ENCODE assay signal across 13 mouse cellular contexts in genomic region chr2:11187166-11187565, GRCm38 (mm10). TPM values are rescaled to one million over a fixed set of nuclear protein-coding genes. Genes with fewer than 3 reads are reported as not detected.
DNase-seq lines count a peak whose midpoint lies in the region; ATAC-seq and TF ChIP-seq lines count a peak whose summit lies in the region.
"Had no signal": no experiment of that assay in that cellular context is flagged by ENCODE, and none has a peak within 500 bp of the region (broad histone marks: within the 10 kb centered on the region; RNA-seq: fewer than 3 reads in every experiment).

No protein-coding gene starts in this region.

- no peak overlapping the region for H3K4me3 ChIP-seq in heart, embryonic 16.5 days (ENCODE audit: low read length)
- H3K4me3 ChIP-seq in intestine, postnatal 0 days (ENCODE audit: low read depth, low read length) = no peak overlapping the region
- H3K4me3 ChIP-seq: erythroblast, embryonic 14.5 days; gastrocnemius, adult 2 months; heart, embryonic 15.5 days had no signal

- DNase-seq in heart, postnatal 25 days (ENCODE audit: low spot score) = no peak
- DNase-seq in thymus, postnatal 10 days (ENCODE audit: low spot score in 2 of 2) = peak; percentile 61 to 68
- DNase-seq in c-Kit-positive CD71-positive TER-119-positive erythroid progenitor cells, embryonic 14.5 days (ENCODE audit: low spot score) = no peak
- DNase-seq in gastrocnemius, adult 18-20 months (ENCODE audit: low spot score) = no peak
- DNase-seq: gastrocnemius, adult 2 months; kidney, adult 18-20 months; retina, postnatal 1 day had no signal

- H3K9ac ChIP-seq in heart, embryonic 16.5 days (ENCODE audit: low read length) = no peak overlapping the region
- H3K9ac ChIP-seq in intestine, postnatal 0 days (ENCODE audit: low read depth, low read length) = no peak overlapping the region
- H3K9ac ChIP-seq: heart, embryonic 15.5 days had no signal

- TF ChIP-seq CTCF in intestine, postnatal 0 days (IDR thresholded peaks at IDR 0.05; ENCODE audit: low read depth) = no peak

- no peak overlapping the region for H3K4me2 ChIP-seq in heart, embryonic 16.5 days (ENCODE audit: low read depth, low read length)
- H3K4me2 ChIP-seq in intestine, postnatal 0 days (replicated peaks; ENCODE audit: low read depth) = no peak overlapping the region
- H3K4me2 ChIP-seq: heart, embryonic 15.5 days had no signal

- H3K27ac ChIP-seq in heart, embryonic 16.5 days (ENCODE audit: low read length) = no peak overlapping the region
- no peak overlapping the region for H3K27ac ChIP-seq in intestine, postnatal 0 days (ENCODE audit: low read depth, low read length)
- H3K27ac ChIP-seq: heart, embryonic 15.5 days had no signal

- peak; percentile 68; the same call in 1 of the 2 replicates for ATAC-seq in heart, embryonic 16.5 days (replicated peaks; ENCODE audit: extremely low read depth, insufficient read depth, low FRiP score)
- ATAC-seq in hematopoietic stem cell, adult 5-6 weeks (replicated peaks in 1 of 2; ENCODE audit: insufficient read depth in 1 of 2, low FRiP score in 2 of 2, low TSS enrichment in 1 of 2, low read depth in 1 of 2, poor library complexity in 2 of 2, severe bottlenecking in 2 of 2) = peak; percentile 98 to 99
- ATAC-seq in megakaryocyte, adult 5-6 weeks (ENCODE audit: poor library complexity, severe bottlenecking) = peak; percentile 90
- no peak for ATAC-seq in intestine, postnatal 0 days

- 40% methylated on average over 2 of the region's 2 CpGs for WGBS in heart, embryonic 16.5 days
- 68% methylated on average over 2 of the region's 2 CpGs for WGBS in intestine, postnatal 0 days

- intact Hi-C loops in heart, postnatal 25 days (cut with DNase I) = no loop called here

- no peaks in the 10 kb centered on the region for H3K4me1 ChIP-seq in heart, embryonic 16.5 days (ENCODE audit: control insufficient read depth, insufficient read depth, low read length)
- H3K4me1 ChIP-seq in intestine, postnatal 0 days (replicated peaks; ENCODE audit: control insufficient read depth, insufficient read depth, low read length) = no peaks in the 10 kb centered on the region
- H3K4me1 ChIP-seq: heart, embryonic 15.5 days had no signal

- H3K27me3 ChIP-seq in heart, embryonic 16.5 days (ENCODE audit: control insufficient read depth, insufficient read depth, low read length) = no peaks in the 10 kb centered on the region
- no peaks in the 10 kb centered on the region for H3K27me3 ChIP-seq in intestine, postnatal 0 days (replicated peaks; ENCODE audit: control insufficient read depth, insufficient read depth, low read length)
- H3K27me3 ChIP-seq: heart, embryonic 15.5 days had no signal

- no peaks in the 10 kb centered on the region for H3K36me3 ChIP-seq in heart, embryonic 16.5 days (ENCODE audit: control insufficient read depth, insufficient read depth)
- no peaks in the 10 kb centered on the region for H3K36me3 ChIP-seq in intestine, postnatal 0 days (ENCODE audit: control insufficient read depth, insufficient read depth)
- H3K36me3 ChIP-seq: heart, embryonic 15.5 days had no signal

- H3K9me3 ChIP-seq in heart, embryonic 16.5 days (replicated peaks; ENCODE audit: control insufficient read depth, low read length) = no peaks in the 10 kb centered on the region
- H3K9me3 ChIP-seq in intestine, postnatal 0 days (ENCODE audit: control insufficient read depth) = no peaks in the 10 kb centered on the region
- H3K9me3 ChIP-seq: heart, embryonic 15.5 days had no signal

RNA-seq across cellular contexts. Expression of gene Prkcq, which starts 15.3 kb away (rescaled TPM):
- polyA plus RNA-seq in heart, embryonic 16.5 days (2015; fragmentation: Nextera tagmentation; extraction: Ambion mirVana) = 3.1 and 5.9 TPM in 2 replicates
- total RNA-seq in heart, postnatal 25 days (2021) = 1 to 10 TPM; 1.6 to 2.0 TPM
- total RNA-seq in hematopoietic stem cell, adult 5-6 weeks (2017) = 26.5 and 29.6 TPM in 2 replicates
- total RNA-seq in megakaryocyte, adult 5-6 weeks (2015) = 3.2 and 4.3 TPM in 2 replicates
- total RNA-seq in megakaryocyte, adult 5-6 weeks (2017) = 3.5 and 3.9 TPM in 2 replicates
- 1.1 and 1.8 TPM in 2 replicates for polyA plus RNA-seq in intestine, postnatal 0 days (2015; fragmentation: Nextera tagmentation; extraction: Ambion mirVana)
- total RNA-seq in gastrocnemius, adult 18-20 months (2021) = 10 to 100 TPM; 83.8 to 90.7 TPM
- polyA plus RNA-seq: erythroblast, embryonic 14.5 days had no signal

Comparison
In these comparisons a context has a peak if more than half of its experiments do, and no peak if none do; other contexts are left out.
1. DNase-seq: peak in thymus, postnatal 10 days (2 of 2); none in heart, postnatal 25 days (single experiment), c-Kit-positive CD71-positive TER-119-positive erythroid progenitor cells, embryonic 14.5 days (single experiment) and gastrocnemius, adult 18-20 months (single experiment).